Mouse (Mus musculus) stomach, embryonic 14.5 days (tissue): ENCODE results near the gene Ctc1. TPM values are rescaled to one million over a fixed set of nuclear protein-coding genes. Genes with fewer than 3 reads are reported as not detected.

Experiments used
- ATAC-seq: fragments of 200-750 bp; cut with Nextera tagmentation; 2 replicates; pipeline ENCODE4 v1.8.0; 2017; ENCODE audit warnings: low read depth, moderate TSS enrichment; ENCODE audit not compliant: insufficient number of reproducible peaks, insufficient read depth, low FRiP score
- H3K27ac ChIP-seq: fragments of 300-500 bp; sonication (generic); 2 replicates; pipeline ENCODE4 v1.5.1; 2014; ENCODE audit warnings: mild to moderate bottlenecking, low read length, moderate library complexity, mixed read lengths
- H3K27me3 ChIP-seq: fragments of 300-500 bp; sonication (generic); 2 replicates; pipeline ENCODE4 v1.6.1; 2014; ENCODE audit warnings: low read length, control low read depth, mixed read lengths; ENCODE audit not compliant: control insufficient read depth, insufficient read depth
- H3K36me3 ChIP-seq: fragments of 300-500 bp; sonication (generic); 2 replicates; pipeline ENCODE4 v1.6.1; 2014; ENCODE audit warnings: mild to moderate bottlenecking, control low read depth, low read length, moderate library complexity, mixed read lengths; ENCODE audit not compliant: control insufficient read depth, insufficient read depth
- H3K4me1 ChIP-seq: fragments of 300-500 bp; sonication (generic); 2 replicates; pipeline ENCODE4 v1.6.1; 2014; ENCODE audit warnings: low read length, control low read depth, mixed read lengths; ENCODE audit not compliant: control insufficient read depth, insufficient read depth
- H3K4me2 ChIP-seq: fragments of 300-500 bp; sonication (generic); replicated peaks from 2 replicates; pipeline ENCODE4 v1.6.1; 2014; ENCODE audit warnings: low read depth, low read length, control low read depth
- H3K4me3 ChIP-seq: fragments of 300-500 bp; sonication (generic); 2 replicates; pipeline ENCODE4 v1.5.1; 2014; ENCODE audit warnings: low read depth, low read length, control low read depth
- H3K9ac ChIP-seq: fragments of 300-500 bp; sonication (generic); replicated peaks from 2 replicates; pipeline ENCODE4 v1.6.1; 2014; ENCODE audit warnings: low read depth, mild to moderate bottlenecking, control low read depth, low read length, moderate library complexity, mixed read lengths
- H3K9me3 ChIP-seq: fragments of 300-500 bp; sonication (generic); 2 replicates; pipeline ENCODE4 v1.6.1; 2016; ENCODE audit warnings: low read depth, low read length, control low read depth; ENCODE audit not compliant: control insufficient read depth
- WGBS: fragments of 180-500 bp; shearing (Covaris S2); extraction: QIAGEN DNeasy Blood & Tissue Kit; methylation state at CpG from one replicate; pipeline ENCODE4 v1.1.7; 2014; 5-methylcytosine and 5-hydroxymethylcytosine counted together
- polyA plus RNA-seq: library from polyadenylated mRNA; unstranded; fragments of >200 nt; fragmentation: Nextera tagmentation; extraction: Ambion mirVana; gene quantifications from 2 replicates; pipeline ENCODE4 v1.2.1, GENCODE M21; 2014

Ctc1 gene
- polyA plus RNA-seq, 1 experiment from 2014 or later, result 47.3 TPM

- peak overlapping the region; percentile 49 for H3K4me2 ChIP-seq
- no peak for ATAC-seq
- H3K4me3 ChIP-seq, result peak overlapping the region; percentile 75
- no peaks in the 10 kb centered on the region for H3K36me3 ChIP-seq
- peaks cover 15% of the 10 kb centered on the region for H3K4me1 ChIP-seq
- peak overlapping the region; percentile 34; the same call in 1 of the 2 replicates for H3K9ac ChIP-seq
- no peaks in the 10 kb centered on the region for H3K27me3 ChIP-seq
- H3K9me3 ChIP-seq, result no peaks in the 10 kb centered on the region
- 48% methylated on average over 9 of the region's 9 CpGs for WGBS
- peak overlapping the region; percentile 56; the same call in 1 of the 2 replicates for H3K27ac ChIP-seq
Measured at GRCm38 (mm10) chr11:69064259-69065133, 48.8 kb downstream of the Ctc1 start.

DNA sequence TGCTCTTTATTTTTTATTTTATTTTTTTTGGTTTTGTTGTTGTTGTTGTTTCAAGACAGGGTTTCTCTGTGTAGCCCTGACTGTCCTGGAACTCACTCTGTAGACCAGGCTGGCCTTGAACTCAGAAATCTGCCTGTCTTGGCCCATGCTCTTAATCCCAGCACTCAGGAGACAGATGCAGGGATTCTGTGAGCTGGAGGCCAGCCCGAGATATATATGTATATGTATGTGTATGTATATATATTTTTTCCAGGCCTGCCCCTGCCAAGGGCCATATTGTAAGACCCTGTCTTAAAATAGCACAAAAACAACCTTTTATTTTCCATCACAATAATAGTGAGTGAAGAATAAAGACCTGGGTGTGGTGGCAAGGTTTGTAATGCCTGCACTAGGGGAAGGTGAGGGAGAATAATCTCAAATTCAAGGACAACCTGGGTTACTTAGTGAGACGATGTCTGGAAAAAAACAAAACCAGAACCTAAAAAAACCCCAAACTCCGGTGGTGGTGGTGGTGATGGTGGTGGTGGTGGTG is 49.7 kb downstream of the Ctc1 start:
- 65% methylated on average over 3 of the region's 3 CpGs for WGBS
- H3K4me2 ChIP-seq, result peak overlapping the region; percentile 89; the same call in 1 of the 2 replicates
- no peaks in the 10 kb centered on the region for H3K27me3 ChIP-seq
- no peak overlapping the region for H3K27ac ChIP-seq
- H3K9me3 ChIP-seq, result no peaks in the 10 kb centered on the region
- no peak overlapping the region for H3K9ac ChIP-seq
- H3K4me1 ChIP-seq, result peaks cover 18% of the 10 kb centered on the region
- no peaks in the 10 kb centered on the region for H3K36me3 ChIP-seq
- no peak overlapping the region for H3K4me3 ChIP-seq
- ATAC-seq, result no peak

- 1% methylated on average over 29 of the region's 29 CpGs for WGBS
- ATAC-seq, result no peak
- peak overlapping the region; percentile 33 for H3K9ac ChIP-seq
- H3K4me3 ChIP-seq, result peak overlapping the region; percentile 32
- no peaks in the 10 kb centered on the region for H3K9me3 ChIP-seq
- H3K4me2 ChIP-seq, result peak overlapping the region; percentile 89
- no peaks in the 10 kb centered on the region for H3K36me3 ChIP-seq
- no peak overlapping the region for H3K27ac ChIP-seq
- no peaks in the 10 kb centered on the region for H3K27me3 ChIP-seq
- H3K4me1 ChIP-seq, result peaks cover 13% of the 10 kb centered on the region
Measured at GRCm38 (mm10) chr11:69066163-69066861, 50.6 kb downstream of the Ctc1 start.

DNA sequence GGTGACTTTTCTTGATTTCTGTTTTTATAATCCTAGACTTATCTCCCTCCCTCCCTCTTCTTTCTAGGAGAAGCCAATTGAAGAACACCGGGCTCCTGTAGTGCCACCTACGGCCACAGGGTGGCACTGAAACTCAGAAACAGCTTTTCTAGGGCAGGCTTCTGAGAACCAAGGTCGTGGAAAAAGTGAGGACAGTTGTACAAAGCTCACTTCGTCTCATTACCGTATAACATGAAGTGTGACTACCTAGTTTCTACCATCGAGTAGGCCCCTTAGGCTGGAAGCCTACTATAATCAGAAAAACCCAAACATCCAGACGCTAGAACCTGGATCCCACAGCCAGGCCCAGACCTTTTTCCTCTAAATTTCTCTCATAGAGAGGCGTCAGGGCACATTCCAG is 51.2 kb downstream of the Ctc1 start:
- no peaks in the 10 kb centered on the region for H3K27me3 ChIP-seq
- H3K4me1 ChIP-seq, result peaks cover 12% of the 10 kb centered on the region
- H3K36me3 ChIP-seq, result no peaks in the 10 kb centered on the region
- no peak for ATAC-seq
- peak overlapping the region; percentile 89 for H3K4me2 ChIP-seq
- H3K27ac ChIP-seq, result no peak overlapping the region
- 10% methylated on average over 8 of the region's 8 CpGs for WGBS
- H3K4me3 ChIP-seq, result peak overlapping the region; percentile 32
- H3K9me3 ChIP-seq, result no peaks in the 10 kb centered on the region
- H3K9ac ChIP-seq, result no peak overlapping the region

GRCm38 (mm10) chr11:69067601-69068000 is 51.9 kb downstream of the Ctc1 start:
- no peak overlapping the region for H3K4me2 ChIP-seq
- WGBS, result 45% methylated on average over 6 of the region's 6 CpGs
- no peaks in the 10 kb centered on the region for H3K36me3 ChIP-seq
- H3K4me1 ChIP-seq, result peaks cover 17% of the 10 kb centered on the region
- H3K9me3 ChIP-seq, result no peaks in the 10 kb centered on the region
- H3K27ac ChIP-seq, result no peak overlapping the region
- no peak overlapping the region for H3K4me3 ChIP-seq
- no peak overlapping the region for H3K9ac ChIP-seq
- ATAC-seq, result no peak
- H3K27me3 ChIP-seq, result no peaks in the 10 kb centered on the region

- peaks cover 21% of the 10 kb centered on the region for H3K4me1 ChIP-seq
- WGBS, result under 1% methylated on average over 13 of the region's 13 CpGs
Measured at GRCm38 (mm10) chr11:69070093-69070492, 54.4 kb downstream of the Ctc1 start.

DNA sequence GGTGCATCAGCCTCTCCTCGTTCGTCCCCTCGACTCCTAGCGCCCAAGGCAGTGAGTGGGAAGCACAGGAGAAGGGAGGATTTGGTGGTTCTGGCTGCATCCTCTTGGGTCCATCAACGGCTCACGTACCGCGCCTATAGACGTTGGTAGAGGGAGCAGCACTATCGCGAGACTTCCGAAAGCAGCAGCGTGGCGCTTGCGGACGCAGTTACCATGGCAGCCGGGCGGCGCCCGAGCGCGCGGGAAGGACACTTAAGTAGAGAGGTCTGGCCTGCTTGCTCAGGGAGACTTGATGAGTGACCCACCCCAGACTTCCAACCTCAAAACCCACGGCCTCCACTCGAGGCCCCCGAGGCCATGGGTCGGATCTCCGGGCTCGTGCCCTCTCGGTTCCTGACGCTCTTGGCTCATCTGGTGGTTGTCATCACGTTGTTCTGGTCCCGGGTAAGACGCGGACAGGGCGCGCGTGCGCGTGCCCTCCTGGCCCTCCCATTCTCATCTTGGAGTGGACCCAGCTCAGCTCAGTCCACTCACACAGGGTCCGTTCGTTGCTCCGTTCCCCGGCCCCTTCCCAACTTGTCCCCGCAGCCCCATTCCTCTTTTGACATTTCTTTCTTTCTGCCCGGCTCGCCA is 55.0 kb downstream of the Ctc1 start, which contains the start of gene Tmem107:
Tmem107 (plus strand) TSS at position 217 of the 633 bp plus-strand sequence.
- peak; percentile 93 for ATAC-seq
- under 1% methylated on average over 47 of the region's 47 CpGs for WGBS
- H3K36me3 ChIP-seq, result no peaks in the 10 kb centered on the region
- H3K4me2 ChIP-seq, result peak within 1 kb of the TSS; percentile 52
- peak within 1 kb of the TSS; percentile 70 for H3K9ac ChIP-seq
- H3K9me3 ChIP-seq, result no peaks in the 10 kb centered on the region
- peaks cover 21% of the 10 kb centered on the region for H3K4me1 ChIP-seq
- H3K27me3 ChIP-seq, result no peaks in the 10 kb centered on the region
- peak within 1 kb of the TSS; percentile 60 for H3K4me3 ChIP-seq
- peak within 1 kb of the TSS; percentile 95 for H3K27ac ChIP-seq

More at GRCm38 (mm10) chr11:69070093-69070492, 54.4 kb downstream of the Ctc1 start:
- Histone ChIP-seq H3K4me3 (peak overlapping the region; percentile 60), H3K27me3 (no peaks in the 10 kb centered on the region), H3K9me3 (no peaks in the 10 kb centered on the region), H3K27ac (peak overlapping the region; percentile 95), H3K36me3 (no peaks in the 10 kb centered on the region), H3K4me2 (peak overlapping the region; percentile 52), H3K9ac (peak overlapping the region; percentile 70)
- ATAC-seq, result no peak

- H3K4me3 ChIP-seq, result peak overlapping the region; percentile 60
Measured at GRCm38 (mm10) chr11:69071262-69071661, 55.6 kb downstream of the Ctc1 start.

More at GRCm38 (mm10) chr11:69071262-69071661, 55.6 kb downstream of the Ctc1 start:
- no peak for ATAC-seq
- Histone ChIP-seq H3K4me1 (peaks cover 21% of the 10 kb centered on the region), H3K27ac (peak overlapping the region; percentile 95; the same call in 1 of the 2 replicates), H3K9ac (peak overlapping the region; percentile 70; the same call in 1 of the 2 replicates), H3K4me2 (peak overlapping the region; percentile 52), H3K36me3 (no peaks in the 10 kb centered on the region), H3K9me3 (no peaks in the 10 kb centered on the region), H3K27me3 (no peaks in the 10 kb centered on the region)
- WGBS, result 22% methylated on average over 9 of the region's 9 CpGs
